Mouse (Mus musculus): ENCODE data around the gene Mrpl58. TPM values are rescaled to one million over a fixed set of nuclear protein-coding genes. Genes with fewer than 3 reads are reported as not detected.

Mrpl58 gene
- polyA plus RNA-seq, 1 experiment from 2014 or later = 199 TPM

DNA sequence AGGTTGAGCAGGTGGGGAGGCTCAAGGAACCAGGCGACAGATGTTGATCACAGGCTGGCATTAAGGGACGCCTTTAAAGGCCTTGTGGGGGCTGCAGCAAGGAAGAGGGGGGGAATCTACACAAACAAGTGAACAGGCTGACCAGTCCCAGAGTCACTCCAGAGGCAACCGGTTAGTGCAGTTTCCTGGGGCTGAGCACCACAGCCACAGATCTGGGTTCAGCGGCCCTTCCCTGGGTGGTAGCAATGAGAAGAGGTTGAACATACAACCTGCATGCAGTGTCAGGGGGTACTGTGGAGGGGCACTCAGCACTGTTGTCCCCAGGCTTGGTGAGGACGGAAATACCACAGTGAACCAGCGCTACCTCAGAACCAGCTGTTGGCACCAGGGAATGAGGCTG lies 29.8 kb downstream of the Mrpl58 start:
- Histone ChIP-seq H3K27ac (no peak overlapping the region), H3K4me1 (peaks cover 13% of the 10 kb centered on the region), H3K36me3 (peaks cover 43% of the 10 kb centered on the region), H3K27me3 (replicated peaks) (no peaks in the 10 kb centered on the region), H3K4me3 (no peak overlapping the region), H3K4me2 (replicated peaks) (no peak overlapping the region), H3K9ac (no peak overlapping the region), H3K9me3 (no peaks in the 10 kb centered on the region)
- WGBS = 85% methylated on average over 6 of the region's 6 CpGs
- no peak for ATAC-seq (ENCODE audit: low FRiP score, low read depth)

DNA sequence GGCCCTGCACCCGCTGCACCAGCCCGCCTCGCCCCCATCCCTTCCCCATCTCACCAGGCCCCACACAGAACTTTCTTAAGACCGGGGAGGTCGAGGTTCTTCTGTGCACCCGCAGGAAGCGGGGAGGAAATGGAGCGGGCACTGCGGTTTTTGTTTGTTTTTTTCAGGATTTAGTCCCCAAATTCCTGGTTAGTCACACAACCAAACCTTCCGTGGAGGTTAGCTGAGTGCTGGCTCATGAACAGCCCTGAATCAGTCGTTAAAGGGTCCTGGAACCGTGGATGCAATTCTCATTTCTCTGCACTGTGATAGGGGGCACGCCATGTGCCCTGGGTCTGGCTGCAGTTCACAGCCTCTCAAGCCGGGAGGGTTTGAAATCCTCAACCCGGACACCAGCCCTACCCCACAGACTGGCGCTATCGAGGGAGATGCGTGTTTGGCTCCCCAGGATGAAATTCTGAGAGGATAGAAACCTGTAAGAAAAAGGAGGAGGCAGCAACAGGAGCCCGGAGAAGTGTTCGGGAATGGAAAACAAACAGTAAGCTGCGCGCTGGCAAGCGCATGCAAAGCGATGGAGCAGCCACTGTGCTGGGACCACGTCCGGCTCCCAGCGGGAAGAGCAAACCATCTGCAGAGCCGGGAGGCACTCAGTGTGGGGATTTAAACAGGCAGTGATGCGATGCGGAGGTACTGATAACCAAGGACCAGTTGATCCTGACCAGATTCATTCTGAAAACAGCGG lies 32.2 kb downstream of the Mrpl58 start:
- 6% methylated on average over 31 of the region's 31 CpGs for WGBS
- peak overlapping the region; percentile 46 for H3K9ac ChIP-seq
- H3K4me2 ChIP-seq (replicated peaks) = peak overlapping the region; percentile 64
- no peak overlapping the region for H3K27ac ChIP-seq
- H3K27me3 ChIP-seq (replicated peaks) = no peaks in the 10 kb centered on the region
- H3K4me1 ChIP-seq = peaks cover 13% of the 10 kb centered on the region
- H3K4me3 ChIP-seq = peak overlapping the region; percentile 21
- ATAC-seq (ENCODE audit: low FRiP score, low read depth) = peak; percentile 25; the same call in 1 of the 2 replicates
- H3K9me3 ChIP-seq = peaks cover 5% of the 10 kb centered on the region; the same call in 1 of the 2 replicates
- peaks cover 21% of the 10 kb centered on the region for H3K36me3 ChIP-seq

DNA sequence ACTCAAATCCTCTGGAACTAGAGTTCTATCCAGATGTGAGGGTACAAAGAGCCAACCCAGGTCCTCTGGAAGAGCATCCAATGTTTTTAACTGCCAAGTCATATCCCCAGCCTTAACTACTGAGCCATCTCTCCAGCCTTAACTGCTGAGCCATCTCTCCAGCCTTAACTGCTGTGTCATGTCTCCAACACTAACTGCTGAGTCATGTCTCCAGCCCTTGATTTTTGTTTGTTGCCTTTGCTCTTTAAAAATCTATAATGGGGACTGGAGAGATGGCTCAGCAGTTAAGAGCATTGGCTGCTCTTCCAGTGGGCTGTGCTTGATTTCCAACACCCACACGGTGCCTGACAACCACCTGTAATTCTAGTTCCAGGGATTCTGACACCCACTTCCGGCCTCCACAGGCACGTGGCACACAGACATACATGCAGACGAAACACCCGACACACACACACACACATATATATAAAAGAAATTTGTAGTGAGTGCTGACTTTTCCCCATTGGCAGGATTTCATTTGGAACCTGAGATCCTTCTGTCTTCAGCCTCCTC lies 34.1 kb downstream of the Mrpl58 start:
- 0 out of 2 replicates have a peak, but pooled peaks cover 3% of the 10 kb centered on the region for H3K27me3 ChIP-seq (replicated peaks)
- H3K4me2 ChIP-seq (replicated peaks) = no peak overlapping the region
- H3K36me3 ChIP-seq = peaks cover 4% of the 10 kb centered on the region; the same call in 1 of the 2 replicates
- H3K4me3 ChIP-seq = no peak overlapping the region
- H3K9me3 ChIP-seq = peaks cover 5% of the 10 kb centered on the region; the same call in 1 of the 2 replicates
- 88% methylated on average over 5 of the region's 5 CpGs for WGBS
- peaks cover 13% of the 10 kb centered on the region for H3K4me1 ChIP-seq
- no peak overlapping the region for H3K9ac ChIP-seq
- no peak overlapping the region for H3K27ac ChIP-seq
- no peak for ATAC-seq (ENCODE audit: low FRiP score, low read depth)

DNA sequence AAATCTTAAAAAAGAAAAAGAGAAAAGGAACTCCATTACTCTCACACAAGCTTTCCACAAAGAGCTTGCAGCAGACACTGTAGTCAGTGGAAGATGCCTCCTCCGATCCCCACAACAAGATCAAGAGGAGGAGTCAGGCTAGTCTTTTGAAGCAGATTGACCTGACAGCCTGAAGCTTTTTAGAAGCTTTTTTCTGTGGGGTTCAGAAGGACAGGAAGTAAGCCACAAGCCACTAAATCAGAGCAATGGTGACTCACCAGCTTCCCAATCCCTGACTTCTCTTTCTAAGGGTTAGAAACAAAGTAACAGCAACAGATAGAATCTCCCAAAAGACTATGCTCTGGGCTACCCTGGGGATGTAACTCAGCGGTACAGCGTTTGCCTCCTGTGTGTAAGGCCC lies 35.8 kb downstream of the Mrpl58 start:
- H3K4me2 ChIP-seq (replicated peaks) = no peak overlapping the region
- no peak for ATAC-seq (ENCODE audit: low FRiP score, low read depth)
- H3K4me3 ChIP-seq = no peak overlapping the region
- 0 out of 2 replicates have a peak, but pooled peaks cover 3% of the 10 kb centered on the region for H3K27me3 ChIP-seq (replicated peaks)
- no peak overlapping the region for H3K9ac ChIP-seq
- no peaks in the 10 kb centered on the region for H3K36me3 ChIP-seq
- WGBS = 93% methylated on average over 3 of the region's 3 CpGs
- H3K9me3 ChIP-seq = peaks cover 5% of the 10 kb centered on the region; the same call in 1 of the 2 replicates
- peaks cover 13% of the 10 kb centered on the region for H3K4me1 ChIP-seq
- H3K27ac ChIP-seq = no peak overlapping the region

DNA sequence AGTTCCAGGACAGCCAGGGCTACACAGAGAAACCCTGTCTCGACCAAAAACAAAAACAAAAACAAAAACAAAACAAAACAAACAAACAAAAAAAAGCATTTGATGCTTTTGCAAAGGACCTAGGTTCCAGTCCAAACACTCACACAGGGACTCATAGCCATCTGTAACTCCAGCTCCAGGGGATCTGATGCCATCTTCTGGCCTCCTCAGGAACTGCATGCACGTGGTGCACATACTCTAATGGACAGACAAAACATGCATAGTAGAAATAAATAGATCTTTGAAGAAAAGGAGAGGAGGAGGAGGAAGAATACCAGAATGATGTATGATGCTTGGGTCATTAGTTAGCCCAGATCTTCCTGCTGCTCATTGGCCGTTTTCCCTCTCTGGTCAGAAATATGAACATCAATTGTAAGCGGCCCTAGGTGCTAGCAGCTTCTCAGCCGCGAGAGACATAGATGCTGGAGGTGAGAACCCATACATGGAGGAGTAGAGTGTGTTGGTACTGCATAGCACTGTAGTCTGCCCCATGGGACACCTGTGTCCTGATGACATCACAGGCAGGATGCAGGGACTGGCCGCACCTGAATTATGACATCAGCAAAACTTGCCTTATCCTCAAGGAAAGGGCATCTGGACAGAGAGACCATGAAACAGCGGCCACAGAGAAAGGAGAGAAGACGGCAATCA lies 36.5 kb downstream of the Mrpl58 start, which contains the start of gene Trim80:
Trim80 (plus strand) TSS at position 640 of the 690 bp plus-strand sequence.
- no peak within 1 kb of the TSS for H3K9ac ChIP-seq
- no peak within 1 kb of the TSS for H3K27ac ChIP-seq
- H3K27me3 ChIP-seq (replicated peaks) = 0 out of 2 replicates have a peak, but pooled peaks cover 3% of the 10 kb centered on the region
- peaks cover 13% of the 10 kb centered on the region for H3K4me1 ChIP-seq
- ATAC-seq (ENCODE audit: low FRiP score, low read depth) = no peak
- no peaks in the 10 kb centered on the region for H3K36me3 ChIP-seq
- 92% methylated on average over 9 of the region's 9 CpGs for WGBS
- H3K4me3 ChIP-seq = no peak within 1 kb of the TSS
- peaks cover 5% of the 10 kb centered on the region; the same call in 1 of the 2 replicates for H3K9me3 ChIP-seq
- H3K4me2 ChIP-seq (replicated peaks) = peak within 1 kb of the TSS; percentile 12; the same call in 1 of the 2 replicates

DNA sequence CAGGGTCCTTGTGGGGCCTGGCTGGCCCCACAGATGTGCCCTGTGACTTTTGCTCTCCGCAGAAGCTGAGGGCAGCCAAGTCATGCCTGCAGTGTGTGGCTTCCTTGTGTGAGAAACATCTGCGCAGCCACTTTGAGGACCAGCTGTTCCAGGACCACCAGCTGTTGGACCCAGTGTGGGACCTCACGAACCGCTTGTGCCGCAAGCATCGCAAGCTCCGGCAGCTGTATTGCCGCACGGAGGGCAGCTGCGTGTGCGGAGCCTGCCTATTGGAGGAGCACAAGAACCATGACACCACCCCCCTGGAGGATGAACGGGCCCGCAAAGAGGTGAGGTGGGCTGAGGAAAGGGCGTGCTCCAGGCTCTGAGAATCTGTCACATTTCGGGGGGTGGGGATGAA lies 37.9 kb downstream of the Mrpl58 start:
- H3K9ac ChIP-seq = no peak overlapping the region
- WGBS = 47% methylated on average over 15 of the region's 15 CpGs
- no peaks in the 10 kb centered on the region for H3K36me3 ChIP-seq
- peaks cover 2% of the 10 kb centered on the region; the same call in 1 of the 2 replicates for H3K4me1 ChIP-seq
- no peak overlapping the region for H3K4me3 ChIP-seq
- peak overlapping the region; percentile 12; the same call in 1 of the 2 replicates for H3K4me2 ChIP-seq (replicated peaks)
- H3K27ac ChIP-seq = no peak overlapping the region
- H3K9me3 ChIP-seq = peaks cover 5% of the 10 kb centered on the region; the same call in 1 of the 2 replicates
- H3K27me3 ChIP-seq (replicated peaks) = 0 out of 2 replicates have a peak, but pooled peaks cover 3% of the 10 kb centered on the region
- no peak for ATAC-seq (ENCODE audit: low FRiP score, low read depth)

DNA sequence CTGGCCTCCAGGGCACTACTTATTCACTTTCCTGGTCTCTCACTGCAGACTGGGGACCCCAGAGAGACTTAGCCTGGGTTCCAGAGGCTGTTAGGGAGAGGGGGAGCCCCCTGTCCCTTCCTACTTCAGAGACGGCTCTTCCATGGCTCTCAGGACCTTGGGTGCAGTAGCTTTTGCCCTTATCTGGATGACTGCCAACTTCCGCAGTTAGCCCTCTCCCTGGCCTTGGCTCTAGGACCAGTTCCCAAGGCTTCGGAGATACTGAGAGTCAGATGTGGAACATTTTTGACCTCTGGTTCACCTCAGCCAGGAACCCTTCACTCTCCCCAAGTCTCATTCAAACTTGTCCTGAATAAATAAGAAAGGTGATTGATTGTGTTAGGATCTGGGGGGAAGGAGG lies 43.4 kb downstream of the Mrpl58 start:
- H3K27me3 ChIP-seq (replicated peaks) = no peaks in the 10 kb centered on the region
- WGBS = 82% methylated on average over 3 of the region's 3 CpGs
- H3K36me3 ChIP-seq = no peaks in the 10 kb centered on the region
- ATAC-seq (ENCODE audit: low FRiP score, low read depth) = no peak
- H3K4me2 ChIP-seq (replicated peaks) = no peak overlapping the region
- H3K9ac ChIP-seq = no peak overlapping the region
- H3K9me3 ChIP-seq = no peaks in the 10 kb centered on the region
- no peak overlapping the region for H3K4me3 ChIP-seq
- no peaks in the 10 kb centered on the region for H3K4me1 ChIP-seq
- no peak overlapping the region for H3K27ac ChIP-seq

DNA sequence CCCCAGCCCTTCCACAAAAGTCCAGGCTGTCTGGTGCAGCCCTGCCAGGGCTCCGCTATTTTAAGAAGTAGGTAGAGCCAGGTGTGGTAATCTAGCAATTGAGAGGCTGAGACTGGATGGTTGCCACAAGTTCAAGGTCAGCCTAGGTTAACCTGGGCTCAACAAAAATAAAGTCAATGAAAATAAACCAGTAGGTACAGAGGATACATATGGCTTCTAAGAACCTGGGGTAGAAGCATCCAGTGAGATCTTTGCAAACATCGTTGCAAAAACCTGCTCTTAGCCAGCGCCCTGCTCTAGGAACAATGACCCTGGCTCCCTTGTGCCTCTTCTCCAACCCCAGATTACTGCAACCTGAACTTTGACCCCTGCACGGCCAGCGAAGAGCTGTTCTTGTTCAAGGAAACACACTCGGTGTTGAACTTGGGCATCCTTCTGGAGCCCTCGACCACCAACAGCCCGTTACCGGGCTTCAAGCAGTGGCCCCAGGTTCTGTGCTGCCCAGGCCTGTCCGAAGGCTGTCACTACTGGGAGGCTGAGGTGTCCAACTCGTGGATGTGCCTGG lies 43.9 kb downstream of the Mrpl58 start:
- Histone ChIP-seq H3K27me3 (replicated peaks) (no peaks in the 10 kb centered on the region), H3K27ac (no peak overlapping the region), H3K4me3 (no peak overlapping the region), H3K4me2 (replicated peaks) (no peak overlapping the region), H3K9me3 (no peaks in the 10 kb centered on the region), H3K4me1 (no peaks in the 10 kb centered on the region), H3K9ac (no peak overlapping the region), H3K36me3 (no peaks in the 10 kb centered on the region)
- ATAC-seq (ENCODE audit: low FRiP score, low read depth) = no peak
- WGBS = 87% methylated on average over 11 of the region's 11 CpGs

DNA sequence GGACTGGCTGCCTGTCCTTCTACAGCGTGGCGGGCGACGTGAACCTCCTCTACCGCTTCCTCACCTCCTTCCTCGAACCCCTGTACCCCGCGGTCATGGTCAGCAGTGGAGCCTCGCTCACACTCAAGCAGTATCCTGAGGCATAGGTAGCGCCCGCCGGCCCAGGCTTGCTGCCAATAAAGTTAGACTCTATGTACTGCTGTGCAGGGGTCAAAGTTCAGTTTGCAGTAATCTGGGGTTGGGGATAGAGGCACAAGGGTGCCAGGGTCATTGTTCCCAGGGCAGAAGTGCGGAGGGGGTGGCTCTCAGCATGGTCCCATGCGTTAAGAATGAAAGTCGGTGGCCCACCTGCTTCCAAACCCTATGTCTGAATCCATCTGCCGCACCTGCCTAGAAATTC lies 44.5 kb downstream of the Mrpl58 start:
- H3K4me2 ChIP-seq (replicated peaks) = no peak overlapping the region
- H3K36me3 ChIP-seq = no peaks in the 10 kb centered on the region
- H3K27ac ChIP-seq = no peak overlapping the region
- no peaks in the 10 kb centered on the region for H3K4me1 ChIP-seq
- H3K4me3 ChIP-seq = no peak overlapping the region
- no peaks in the 10 kb centered on the region for H3K9me3 ChIP-seq
- ATAC-seq (ENCODE audit: low FRiP score, low read depth) = no peak
- no peaks in the 10 kb centered on the region for H3K27me3 ChIP-seq (replicated peaks)
- 87% methylated on average over 16 of the region's 16 CpGs for WGBS
- no peak overlapping the region for H3K9ac ChIP-seq

DNA sequence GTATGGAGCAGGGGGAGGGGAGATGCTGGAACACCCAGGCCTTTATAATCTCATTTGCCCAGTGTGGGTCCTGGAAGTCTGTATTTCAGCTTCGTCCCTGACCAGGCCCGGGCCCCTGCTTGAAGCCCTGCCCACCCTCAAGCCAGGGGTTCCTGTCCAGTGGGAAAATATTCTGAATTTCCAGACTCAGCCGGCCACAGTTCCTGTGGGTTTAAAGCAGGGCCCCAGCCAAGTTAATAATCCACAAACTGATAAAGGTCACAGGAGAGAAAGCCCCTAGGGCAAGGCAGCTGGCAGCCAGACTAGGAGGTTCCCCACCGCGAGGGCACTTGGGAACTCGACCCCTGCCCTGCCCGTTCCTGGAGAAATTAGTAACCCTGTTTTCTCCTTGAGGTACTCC lies 45.4 kb downstream of the Mrpl58 start:
- 54% methylated on average over 7 of the region's 7 CpGs for WGBS
- Histone ChIP-seq H3K9ac (no peak overlapping the region), H3K4me3 (no peak overlapping the region), H3K4me1 (no peaks in the 10 kb centered on the region), H3K36me3 (no peaks in the 10 kb centered on the region), H3K9me3 (no peaks in the 10 kb centered on the region), H3K27ac (no peak overlapping the region), H3K4me2 (replicated peaks) (no peak overlapping the region), H3K27me3 (replicated peaks) (no peaks in the 10 kb centered on the region)
- ATAC-seq (ENCODE audit: low FRiP score, low read depth) = no peak

DNA sequence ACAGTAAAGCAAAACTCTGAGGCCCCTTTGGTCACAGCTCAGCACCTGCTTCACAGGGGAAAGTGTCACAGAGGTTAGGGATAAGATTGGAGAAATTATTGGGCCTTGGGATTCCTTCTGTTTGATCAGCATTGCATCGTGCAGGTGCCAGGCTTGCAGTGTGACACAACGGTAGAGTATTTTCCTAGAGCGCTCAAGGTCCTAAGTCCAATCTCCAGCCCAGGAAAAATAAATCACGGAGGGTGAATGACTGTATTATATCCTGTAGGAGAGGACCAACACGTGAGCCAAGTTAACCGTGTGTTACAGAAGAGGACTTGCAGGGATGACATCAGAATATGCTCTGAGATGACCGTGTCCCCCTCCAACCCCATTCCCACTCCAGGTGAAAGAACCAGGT lies 46.6 kb downstream of the Mrpl58 start:
- Histone ChIP-seq H3K4me3 (no peak overlapping the region), H3K4me1 (no peaks in the 10 kb centered on the region), H3K9me3 (no peaks in the 10 kb centered on the region), H3K27ac (no peak overlapping the region), H3K36me3 (no peaks in the 10 kb centered on the region), H3K9ac (no peak overlapping the region), H3K4me2 (replicated peaks) (no peak overlapping the region), H3K27me3 (replicated peaks) (no peaks in the 10 kb centered on the region)
- no peak for ATAC-seq (ENCODE audit: low FRiP score, low read depth)
- WGBS = 90% methylated on average over 7 of the region's 7 CpGs

DNA sequence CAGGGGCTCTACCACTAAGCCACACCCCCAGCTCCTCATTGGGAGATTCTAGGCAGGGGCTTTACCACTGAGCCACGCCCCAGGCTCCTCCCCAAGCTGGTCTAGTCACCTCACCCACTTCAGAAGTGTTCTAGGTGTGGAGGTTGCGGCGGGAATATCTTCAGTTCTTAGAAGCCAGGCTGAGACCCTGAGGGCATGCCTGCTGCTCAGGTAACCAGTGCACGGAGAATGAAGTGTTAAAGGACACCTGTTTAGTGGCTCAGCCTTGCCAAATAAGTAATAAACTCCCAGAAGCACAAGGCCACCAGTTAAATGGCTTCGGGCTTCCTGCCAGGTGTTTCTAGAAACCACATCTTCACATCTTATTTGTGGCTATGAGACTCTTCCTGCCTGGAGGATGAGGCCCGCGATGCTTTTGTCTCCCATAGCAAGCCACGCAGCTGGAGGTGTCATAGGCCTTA lies 48.3 kb downstream of the Mrpl58 start:
- no peak overlapping the region for H3K4me2 ChIP-seq (replicated peaks)
- 87% methylated on average over 8 of the region's 8 CpGs for WGBS
- no peak overlapping the region for H3K9ac ChIP-seq
- no peak overlapping the region for H3K4me3 ChIP-seq
- no peaks in the 10 kb centered on the region for H3K27me3 ChIP-seq (replicated peaks)
- H3K27ac ChIP-seq = no peak overlapping the region
- H3K36me3 ChIP-seq = no peaks in the 10 kb centered on the region
- no peak for ATAC-seq (ENCODE audit: low FRiP score, low read depth)
- no peaks in the 10 kb centered on the region for H3K4me1 ChIP-seq
- no peaks in the 10 kb centered on the region for H3K9me3 ChIP-seq

All from neural tube, embryonic 12.5 days (tissue).